Mouse (Mus musculus) spleen, adult 2 months (tissue): ENCODE measurements around the gene Eva1a. TPM values are rescaled to one million over a fixed set of nuclear protein-coding genes. Genes with fewer than 3 reads are reported as not detected.

Source experiments
- DNase-seq, 2 experiments: peaks; one replicate each; pipeline versions ENCODE4 v3.0.0 to v3.0.0-alpha.2; 2012 to 2021; ENCODE audit warnings: low spot score in 2 of 2, low read depth in 1 of 2
- H3K27ac ChIP-seq: fragments of 200-500 bp; 2 replicates; pipeline ENCODE4 v1.5.1; 2012; ENCODE audit warnings: low read length, inconsistent platforms; ENCODE audit not compliant: insufficient read depth
- H3K27me3 ChIP-seq: fragments of 200-500 bp; 2 replicates; pipeline ENCODE4 v1.6.1; 2012; ENCODE audit warnings: mild to moderate bottlenecking, moderate library complexity, low read length, inconsistent platforms; ENCODE audit not compliant: control insufficient read depth, insufficient read depth
- H3K36me3 ChIP-seq: fragments of 200-500 bp; 2 replicates; pipeline ENCODE4 v1.6.1; 2012; ENCODE audit warnings: mild to moderate bottlenecking, low read length, inconsistent platforms; ENCODE audit not compliant: control insufficient read depth, insufficient read depth
- H3K4me1 ChIP-seq: fragments of 200-500 bp; 2 replicates; pipeline ENCODE4 v1.6.1; 2011; ENCODE audit warnings: inconsistent platforms; ENCODE audit not compliant: control insufficient read depth, insufficient read depth, insufficient read length
- H3K4me3 ChIP-seq: fragments of 200-500 bp; 2 replicates; pipeline ENCODE4 v1.5.1; 2011; ENCODE audit warnings: mild to moderate bottlenecking, inconsistent platforms; ENCODE audit not compliant: insufficient read depth, insufficient read length; ENCODE audit errors: extremely low read depth
- CTCF ChIP-seq: fragments of 200-500 bp; IDR thresholded peaks from 2 replicates; pipeline ENCODE4 v1.5.1; 2011; ENCODE audit warnings: mild to moderate bottlenecking, inconsistent platforms; ENCODE audit not compliant: insufficient read depth, insufficient read length, insufficient replicate concordance; ENCODE audit errors: extremely low read depth
- POLR2A ChIP-seq: fragments of 200-500 bp; IDR thresholded peaks from 2 replicates; pipeline ENCODE4 v1.6.1; 2011; ENCODE audit warnings: low read depth, low read length, inconsistent platforms
- WGBS: fragments of 180-500 bp; shearing (Covaris S2); methylation state at CpG from one replicate; pipeline ENCODE4 v1.1.7; 2018; 5-methylcytosine and 5-hydroxymethylcytosine counted together
- polyA plus RNA-seq: library from polyadenylated mRNA; depleted of rRNA; stranded (reverse); fragments of >200 nt; gene quantifications from 2 replicates; pipeline ENCODE4 v1.2.3, GENCODE M21; 2012

Gene Eva1a
- polyA plus RNA-seq, 1 experiment: 0.65 TPM

DNA sequence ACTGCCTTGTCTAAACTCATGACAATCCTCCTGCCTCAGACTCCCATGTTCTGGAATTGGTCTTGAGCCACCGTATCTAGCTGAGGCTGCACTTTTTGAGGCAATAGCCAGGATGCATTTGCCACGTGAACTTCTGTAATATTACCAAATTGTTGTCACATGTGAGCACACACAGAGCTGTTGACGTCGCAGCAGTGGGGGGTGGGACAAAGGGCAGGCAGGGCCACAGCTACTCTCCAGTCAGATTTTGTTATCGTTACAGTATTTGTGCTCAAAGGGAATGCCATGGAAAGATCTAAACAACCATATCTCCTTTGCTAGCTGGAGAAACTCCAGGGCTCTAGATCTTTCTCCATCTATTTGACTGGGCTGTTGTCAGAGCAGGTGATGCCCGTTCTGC lies 1.6 kb upstream of the Eva1a start:
- Histone ChIP-seq H3K4me3 (no peak overlapping the region), H3K36me3 (no peaks in the 10 kb centered on the region), H3K27me3 (no peaks in the 10 kb centered on the region), H3K4me1 (no peaks in the 10 kb centered on the region), H3K27ac (no peak overlapping the region)
- 85% methylated on average over 6 of the region's 6 CpGs for WGBS
- no peak for TF ChIP-seq POLR2A
- TF ChIP-seq CTCF: no peak
- no peak for DNase-seq

DNA sequence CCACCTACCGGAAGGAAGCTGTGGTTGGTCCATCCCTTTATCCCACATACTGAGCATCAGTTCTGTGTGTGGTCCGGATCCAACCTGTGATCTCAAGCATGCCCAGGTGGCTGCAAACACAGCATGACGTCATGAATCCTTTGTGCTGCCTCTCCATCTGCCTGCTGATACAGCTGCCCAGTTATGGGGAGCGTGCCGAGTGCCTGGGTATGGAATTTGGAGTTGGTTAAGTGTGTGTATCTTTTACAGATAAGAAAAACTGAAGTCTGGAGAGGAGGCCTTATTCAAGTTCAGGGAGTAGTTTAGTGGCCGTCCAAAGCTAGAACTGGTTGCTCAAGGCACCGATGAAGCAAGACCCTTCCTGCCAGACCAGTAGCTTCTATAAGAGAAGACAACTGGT lies 875 bp upstream of the Eva1a start:
- H3K36me3 ChIP-seq: no peaks in the 10 kb centered on the region
- H3K27ac ChIP-seq: no peak overlapping the region
- no peaks in the 10 kb centered on the region for H3K27me3 ChIP-seq
- TF ChIP-seq CTCF (no peak), POLR2A (no peak)
- no peaks in the 10 kb centered on the region for H3K4me1 ChIP-seq
- 81% methylated on average over 7 of the region's 7 CpGs for WGBS
- no peak overlapping the region for H3K4me3 ChIP-seq
- no peak for DNase-seq

DNA sequence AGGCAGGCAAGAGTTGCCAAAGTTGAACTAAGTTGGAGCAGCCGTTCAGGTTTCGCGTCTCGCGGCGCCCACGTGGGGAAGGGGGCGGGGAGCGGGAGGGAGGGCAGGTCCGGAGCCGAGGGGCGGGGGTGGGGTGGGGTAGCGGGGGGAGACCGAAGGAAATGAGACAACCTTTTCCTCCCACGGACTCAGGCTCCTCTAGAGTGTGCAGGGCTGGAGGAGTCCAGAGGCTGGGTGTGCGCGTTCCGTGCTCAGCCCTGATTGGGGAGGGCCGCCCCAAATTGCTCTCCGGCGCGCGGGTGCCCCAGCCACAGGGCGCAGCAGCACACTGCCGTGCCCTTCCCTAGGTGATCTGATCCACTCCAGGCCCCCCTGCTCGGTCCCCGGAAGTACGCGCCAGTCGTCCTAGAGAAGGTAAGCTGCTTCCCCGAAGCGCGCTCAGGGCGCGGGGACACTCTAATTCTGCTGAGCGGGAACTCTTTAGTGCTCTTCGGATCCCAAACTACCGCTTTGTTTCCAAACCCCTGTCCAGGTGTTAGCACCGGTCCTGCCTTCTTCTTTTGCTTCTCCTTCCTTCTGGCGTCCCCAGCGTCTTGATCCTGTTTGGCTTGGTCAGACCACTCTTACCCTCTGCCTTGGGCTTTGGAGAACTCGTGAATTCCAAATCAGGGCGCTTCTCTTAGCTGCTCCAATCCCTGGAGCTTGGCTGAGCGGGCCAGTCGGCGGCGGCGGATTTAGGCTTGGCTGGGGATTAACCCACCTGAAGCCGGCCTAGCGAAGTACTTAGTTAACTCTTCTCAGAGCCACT lies 849 bp downstream of the Eva1a start:
- WGBS: 4% methylated on average over 39 of the region's 50 CpGs
- peak overlapping the region; percentile 22; the same call in 1 of the 2 replicates for H3K4me3 ChIP-seq
- no peaks in the 10 kb centered on the region for H3K4me1 ChIP-seq
- DNase-seq: no peak
- no peaks in the 10 kb centered on the region for H3K27me3 ChIP-seq
- TF ChIP-seq POLR2A: no peak
- no peak for TF ChIP-seq CTCF
- no peak overlapping the region for H3K27ac ChIP-seq
- H3K36me3 ChIP-seq: no peaks in the 10 kb centered on the region

DNA sequence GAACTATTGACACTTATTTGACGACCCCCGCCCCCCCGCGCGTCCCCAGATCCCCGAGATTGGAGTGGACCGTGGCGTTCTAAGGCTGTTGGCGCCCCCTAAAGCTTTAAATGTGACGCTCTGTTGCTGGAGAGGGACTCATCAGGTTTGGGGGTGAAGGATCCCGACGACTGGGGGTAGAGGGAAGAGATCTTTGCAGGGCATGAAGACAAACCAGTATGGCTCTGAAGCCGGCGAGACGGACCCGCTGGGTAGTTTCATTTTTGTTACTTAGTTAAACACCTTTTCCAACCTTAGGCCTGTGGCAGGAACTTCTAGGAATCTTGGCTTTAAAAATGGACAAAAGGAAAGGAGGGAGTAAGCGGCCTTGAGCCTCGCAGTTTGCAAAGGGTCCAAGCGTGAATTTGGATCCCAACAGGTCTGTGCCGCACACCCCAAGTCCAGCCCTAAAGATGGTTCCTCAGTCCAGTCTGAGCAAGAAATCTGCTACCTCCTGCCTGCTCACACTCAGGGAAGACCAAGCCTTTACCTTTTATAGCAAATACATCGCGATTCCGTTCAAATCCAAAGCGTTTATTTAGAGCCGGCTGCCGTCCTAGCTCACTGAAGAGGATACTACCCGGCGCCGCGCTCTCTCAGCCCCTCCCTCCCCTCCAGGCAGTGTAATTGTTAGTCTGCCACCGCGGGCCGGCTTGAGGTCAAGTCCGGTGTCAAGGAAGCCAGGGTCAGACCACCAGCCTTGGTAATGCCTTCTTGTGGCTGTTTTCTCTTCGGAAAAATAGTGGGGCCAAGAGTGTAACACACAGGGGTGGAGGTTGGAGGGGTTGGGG lies 1.7 kb downstream of the Eva1a start:
- Histone ChIP-seq H3K27me3 (no peaks in the 10 kb centered on the region), H3K4me1 (no peaks in the 10 kb centered on the region), H3K4me3 (peak overlapping the region; percentile 36; the same call in 1 of the 2 replicates), H3K36me3 (no peaks in the 10 kb centered on the region), H3K27ac (no peak overlapping the region)
- no peak for DNase-seq
- WGBS: 1% methylated on average over 35 of the region's 35 CpGs
- TF ChIP-seq CTCF (no peak), POLR2A (no peak)

DNA sequence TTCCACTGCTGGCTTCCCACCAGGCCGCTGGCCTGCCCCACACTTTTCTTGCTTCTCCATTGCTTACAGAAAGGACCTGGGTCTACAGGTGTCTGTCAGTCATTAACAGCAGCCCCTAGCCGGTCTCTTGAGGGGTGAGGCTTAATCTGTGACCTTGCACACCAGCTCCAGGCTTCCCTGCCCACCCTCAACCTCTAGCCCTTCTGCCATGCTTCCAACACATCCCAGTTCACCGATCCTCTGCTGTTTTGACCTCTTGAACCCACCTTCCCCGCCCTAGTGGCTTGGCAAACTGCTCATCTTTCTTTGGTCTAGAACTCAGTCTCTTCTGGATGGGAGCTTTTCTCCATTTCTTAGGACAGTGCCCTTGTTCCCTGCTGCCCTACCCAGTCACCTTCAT lies 2.8 kb downstream of the Eva1a start:
- 78% methylated on average over 4 of the region's 4 CpGs for WGBS
- H3K4me3 ChIP-seq: no peak overlapping the region

DNA sequence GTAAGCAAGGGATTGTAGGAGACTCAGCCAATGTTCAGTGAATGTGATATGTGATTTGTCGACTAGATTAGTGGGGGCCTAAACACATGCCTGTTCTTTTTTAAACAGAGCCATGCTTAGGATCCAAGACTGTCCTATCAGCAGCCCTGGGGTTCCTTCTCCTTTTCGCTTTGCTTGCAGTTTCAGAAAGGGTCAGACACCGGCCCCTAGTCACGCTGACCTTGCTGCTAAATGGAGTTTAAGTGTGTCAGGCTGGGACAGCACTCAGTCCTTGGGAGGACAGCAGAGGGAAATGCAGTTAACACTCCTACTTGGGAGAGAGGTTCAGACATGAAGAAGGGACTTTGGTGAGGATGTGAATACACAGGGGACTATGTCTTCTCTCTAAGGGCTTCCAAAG lies 3.7 kb downstream of the Eva1a start:
- TF ChIP-seq POLR2A: no peak
- no peak for TF ChIP-seq CTCF
- WGBS: 73% methylated on average over 4 of the region's 4 CpGs
- no peak for DNase-seq
- no peaks in the 10 kb centered on the region for H3K27me3 ChIP-seq
- no peaks in the 10 kb centered on the region for H3K4me1 ChIP-seq
- H3K4me3 ChIP-seq: no peak overlapping the region
- H3K27ac ChIP-seq: no peak overlapping the region
- H3K36me3 ChIP-seq: no peaks in the 10 kb centered on the region

More for the DNA sequence above, 2.8 kb downstream of the Eva1a start:
- Histone ChIP-seq H3K36me3 (no peaks in the 10 kb centered on the region), H3K27me3 (no peaks in the 10 kb centered on the region), H3K27ac (no peak overlapping the region), H3K4me1 (no peaks in the 10 kb centered on the region)
- TF ChIP-seq CTCF: no peak
- no peak for TF ChIP-seq POLR2A
- no peak for DNase-seq
